Mouse (Mus musculus) erythroblast, embryonic 14.5 days (primary cell): ENCODE measurements around the gene Bcat1. TPM values are rescaled to one million over a fixed set of nuclear protein-coding genes. Genes with fewer than 3 reads are reported as not detected.

ENCODE experiments used
- H3K27me3 ChIP-seq: 2 replicates; pipeline ENCODE4 v1.6.1; 2012; ENCODE audit warnings: inconsistent platforms; ENCODE audit not compliant: control insufficient read depth
- H3K36me3 ChIP-seq: 2 replicates; pipeline ENCODE4 v1.6.1; 2012; ENCODE audit warnings: mild to moderate bottlenecking, inconsistent platforms; ENCODE audit not compliant: control insufficient read depth
- H3K4me1 ChIP-seq: 2 replicates; pipeline ENCODE4 v1.6.1; 2012; ENCODE audit warnings: inconsistent platforms; ENCODE audit not compliant: control insufficient read depth
- H3K4me3 ChIP-seq: replicated peaks from 2 replicates; pipeline ENCODE3; 2012; ENCODE audit warnings: moderate library complexity, mild to moderate bottlenecking, inconsistent platforms
- H3K9me3 ChIP-seq: 2 replicates; pipeline ENCODE4 v1.6.1; 2012; ENCODE audit warnings: low read length, inconsistent platforms, mixed read lengths; ENCODE audit not compliant: control insufficient read depth
- GATA1 ChIP-seq: IDR thresholded peaks from 2 replicates; pipeline ENCODE4 v1.6.1; 2012; ENCODE audit warnings: low read length, inconsistent platforms, mixed read lengths
- TAL1 ChIP-seq: IDR thresholded peaks from 3 replicates; pipeline ENCODE4 v1.6.1; 2012; ENCODE audit warnings: low read length, inconsistent platforms, mixed read lengths
- polyA plus RNA-seq: library from polyadenylated mRNA; stranded (reverse); fragments of >175 nt; gene quantifications from 2 replicates; pipeline ENCODE4 v1.2.3, GENCODE M21; 2012

Bcat1 gene
- polyA plus RNA-seq, 1 experiment, result not detected

DNA sequence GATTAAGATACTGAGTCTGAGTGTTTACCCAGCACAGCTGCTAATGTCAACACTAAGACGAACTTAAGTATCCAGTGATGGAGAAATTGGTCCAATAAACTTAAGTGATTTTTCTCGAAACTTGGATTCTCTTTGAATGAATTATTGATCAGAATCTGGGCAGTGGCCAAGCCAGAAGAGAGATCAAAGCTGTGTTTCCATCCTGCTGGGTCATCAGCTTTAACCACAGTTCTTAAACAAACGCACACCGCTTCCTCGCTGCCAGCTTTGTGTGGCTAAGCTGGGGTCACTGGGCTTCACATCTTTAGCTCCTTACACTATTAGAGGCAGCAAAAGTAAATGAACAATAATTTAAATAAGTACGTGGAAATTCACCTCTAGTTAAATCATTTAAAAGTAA lies 108.4 kb downstream of the Bcat1 start:
- H3K4me1 ChIP-seq, result no peaks in the 10 kb centered on the region
- no peak overlapping the region for H3K4me3 ChIP-seq
- H3K27me3 ChIP-seq, result no peaks in the 10 kb centered on the region
- TF ChIP-seq TAL1, result no peak
- no peak for TF ChIP-seq GATA1
- no peaks in the 10 kb centered on the region for H3K9me3 ChIP-seq
- H3K36me3 ChIP-seq, result no peaks in the 10 kb centered on the region

DNA sequence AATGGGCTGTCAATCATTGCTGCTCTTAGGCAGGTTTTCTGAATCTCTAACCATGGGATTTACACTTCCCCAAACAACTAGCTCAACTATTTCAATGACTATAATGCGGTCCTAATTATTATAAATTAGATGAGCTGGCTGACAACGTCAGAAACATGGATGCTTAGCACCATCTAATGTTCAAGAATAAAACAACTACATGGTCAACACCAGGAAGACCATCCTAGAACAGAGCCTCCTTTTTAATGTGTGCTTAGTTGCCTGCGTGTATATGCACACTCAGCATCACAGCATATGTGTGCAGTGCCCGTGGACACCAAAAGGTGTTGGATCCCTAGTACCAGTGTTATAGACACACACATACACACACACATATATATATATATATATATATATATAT lies 111.8 kb downstream of the Bcat1 start:
- Histone ChIP-seq H3K36me3 (no peaks in the 10 kb centered on the region), H3K4me3 (no peak overlapping the region), H3K4me1 (no peaks in the 10 kb centered on the region), H3K27me3 (no peaks in the 10 kb centered on the region), H3K9me3 (no peaks in the 10 kb centered on the region)
- TF ChIP-seq TAL1 (no peak), GATA1 (no peak)

DNA sequence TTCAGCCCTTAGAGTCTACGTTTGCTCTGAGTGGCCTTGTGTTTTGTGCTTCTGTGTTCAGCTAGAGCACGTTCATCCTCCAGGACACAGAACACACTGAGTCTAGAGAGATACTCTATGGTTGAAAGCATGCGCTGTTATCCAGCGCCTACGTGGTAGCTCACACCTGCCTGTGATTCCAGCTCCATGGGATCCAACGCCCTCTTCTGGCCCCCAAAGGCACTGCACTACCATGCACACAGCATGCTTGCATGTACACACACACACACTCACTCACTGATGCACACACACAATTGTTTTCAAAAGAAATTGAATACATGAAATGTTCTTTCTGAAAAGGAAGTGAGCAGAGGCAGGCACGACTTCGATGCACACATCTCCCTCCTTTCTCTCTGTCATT lies 112.8 kb downstream of the Bcat1 start:
- TF ChIP-seq GATA1 (no peak), TAL1 (no peak)
- no peaks in the 10 kb centered on the region; the same call in 1 of the 2 replicates for H3K9me3 ChIP-seq
- H3K27me3 ChIP-seq, result no peaks in the 10 kb centered on the region

DNA sequence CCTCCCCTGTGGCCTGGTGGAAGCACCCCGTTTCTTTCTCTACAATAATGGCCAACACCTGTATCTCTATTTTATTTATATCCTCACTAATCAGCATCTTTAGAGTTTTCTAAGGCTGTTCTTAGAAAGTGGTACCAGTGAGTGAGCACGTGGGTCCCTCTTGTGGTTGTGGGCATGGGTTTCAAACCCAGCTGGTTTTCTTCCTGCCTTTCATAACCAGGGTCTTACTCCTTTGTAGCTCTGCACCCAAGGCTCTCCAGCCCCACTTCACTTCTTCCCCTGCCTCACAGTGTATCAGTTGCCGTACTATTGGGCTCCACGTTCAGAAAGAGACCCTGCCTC lies 114.0 kb downstream of the Bcat1 start:
- Histone ChIP-seq H3K4me3 (no peak overlapping the region), H3K36me3 (no peaks in the 10 kb centered on the region), H3K27me3 (no peaks in the 10 kb centered on the region), H3K4me1 (no peaks in the 10 kb centered on the region), H3K9me3 (no peaks in the 10 kb centered on the region; the same call in 1 of the 2 replicates)
- TF ChIP-seq TAL1, result no peak
- TF ChIP-seq GATA1, result no peak

More for the DNA sequence above, 112.8 kb downstream of the Bcat1 start:
- H3K4me1 ChIP-seq, result no peaks in the 10 kb centered on the region
- no peak overlapping the region for H3K4me3 ChIP-seq
- no peaks in the 10 kb centered on the region for H3K36me3 ChIP-seq

DNA sequence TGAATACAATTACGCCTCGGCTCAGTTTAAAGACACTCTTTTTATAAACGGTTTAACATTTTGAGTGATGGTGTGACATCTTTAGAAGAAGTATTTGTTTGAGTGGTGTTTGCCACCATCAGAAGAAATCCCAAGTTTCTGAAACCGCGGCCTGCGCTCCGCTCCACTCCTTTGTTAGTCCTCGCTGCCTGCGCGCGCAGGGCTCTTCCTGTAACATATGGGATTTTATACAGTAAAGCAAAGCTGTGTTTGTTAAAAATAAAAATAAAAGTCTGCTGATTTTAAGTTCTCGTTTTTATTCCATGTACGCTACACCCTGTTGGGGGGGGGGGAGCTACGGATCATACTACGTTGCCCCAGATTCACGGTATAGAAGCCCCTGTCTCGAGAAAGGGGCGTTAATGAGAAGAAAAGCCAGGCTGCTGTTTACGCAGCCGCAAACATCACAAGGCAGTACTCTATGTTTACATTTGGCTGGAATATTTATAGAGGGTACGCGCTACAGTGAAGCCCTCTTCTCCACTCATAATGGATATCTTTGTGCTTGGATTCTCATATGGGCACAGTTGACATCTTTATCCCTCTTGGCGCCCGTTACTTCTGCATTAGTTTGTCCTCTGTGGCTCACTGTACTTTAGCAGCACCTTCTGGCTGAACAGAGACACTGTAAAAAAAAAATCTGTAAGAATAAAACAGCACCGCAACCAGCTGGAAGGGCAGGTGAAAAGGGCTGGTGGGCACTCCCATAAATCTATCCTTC lies 114.6 kb downstream of the Bcat1 start:
- Histone ChIP-seq H3K9me3 (no peaks in the 10 kb centered on the region; the same call in 1 of the 2 replicates), H3K36me3 (no peaks in the 10 kb centered on the region), H3K27me3 (no peaks in the 10 kb centered on the region), H3K4me3 (no peak overlapping the region), H3K4me1 (no peaks in the 10 kb centered on the region)
- TF ChIP-seq TAL1 (no peak), GATA1 (no peak)

DNA sequence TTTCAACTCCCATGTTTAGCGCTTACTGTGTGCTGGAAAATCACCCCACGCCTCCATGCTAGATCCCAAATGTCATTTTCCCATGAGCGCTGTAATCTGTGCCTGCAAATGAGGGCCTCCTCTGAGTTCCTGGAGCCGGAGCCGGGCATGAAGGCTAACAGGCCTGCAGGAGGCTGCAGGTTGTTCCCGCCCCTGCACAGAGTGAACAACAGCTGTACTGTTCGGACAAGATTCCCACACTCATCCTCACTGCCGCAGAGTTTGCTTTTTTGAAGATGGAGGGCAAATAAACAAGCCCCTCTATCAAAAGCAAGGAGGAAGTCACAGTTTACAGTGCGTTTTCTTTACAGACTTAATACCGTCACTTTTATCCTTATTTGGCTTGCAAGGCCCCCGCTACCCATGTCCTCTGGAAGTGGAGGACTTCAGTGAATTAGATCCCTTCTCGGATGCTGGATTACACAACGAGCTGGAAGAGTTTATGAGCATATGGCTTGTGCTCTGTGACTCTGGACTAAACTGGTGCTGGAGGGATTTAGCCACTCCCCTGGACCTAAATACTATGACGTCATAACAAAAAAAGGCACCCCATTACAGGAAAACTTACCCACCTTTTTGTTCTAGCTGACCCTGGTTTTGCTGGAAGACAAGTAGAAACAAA lies 120.0 kb downstream of the Bcat1 start:
- Histone ChIP-seq H3K4me3 (no peak overlapping the region), H3K27me3 (no peaks in the 10 kb centered on the region), H3K9me3 (no peaks in the 10 kb centered on the region; the same call in 1 of the 2 replicates), H3K4me1 (no peaks in the 10 kb centered on the region), H3K36me3 (no peaks in the 10 kb centered on the region)
- no peak for TF ChIP-seq GATA1
- no peak for TF ChIP-seq TAL1

DNA sequence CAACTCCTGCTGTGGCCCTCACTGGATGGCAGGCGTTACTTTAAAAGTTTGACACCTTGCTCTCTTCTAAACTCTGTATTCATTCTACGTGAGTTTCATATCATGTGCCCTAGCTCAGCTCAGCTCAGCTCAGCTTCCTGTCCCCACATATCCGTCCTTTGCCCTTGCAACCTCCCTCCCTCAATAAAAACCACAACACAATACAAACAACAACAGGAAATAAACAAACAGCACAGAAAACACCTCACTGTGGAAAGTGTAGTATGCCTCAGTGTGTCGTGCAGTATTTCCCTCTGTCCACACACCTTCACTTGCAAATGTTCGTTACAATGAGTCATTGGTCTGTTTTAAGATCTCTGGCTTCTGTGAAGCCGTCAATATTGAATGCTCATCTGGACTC lies 123.1 kb downstream of the Bcat1 start:
- Histone ChIP-seq H3K36me3 (no peaks in the 10 kb centered on the region), H3K4me3 (no peak overlapping the region), H3K9me3 (no peaks in the 10 kb centered on the region), H3K27me3 (no peaks in the 10 kb centered on the region), H3K4me1 (no peaks in the 10 kb centered on the region)
- TF ChIP-seq GATA1 (no peak), TAL1 (no peak)

DNA sequence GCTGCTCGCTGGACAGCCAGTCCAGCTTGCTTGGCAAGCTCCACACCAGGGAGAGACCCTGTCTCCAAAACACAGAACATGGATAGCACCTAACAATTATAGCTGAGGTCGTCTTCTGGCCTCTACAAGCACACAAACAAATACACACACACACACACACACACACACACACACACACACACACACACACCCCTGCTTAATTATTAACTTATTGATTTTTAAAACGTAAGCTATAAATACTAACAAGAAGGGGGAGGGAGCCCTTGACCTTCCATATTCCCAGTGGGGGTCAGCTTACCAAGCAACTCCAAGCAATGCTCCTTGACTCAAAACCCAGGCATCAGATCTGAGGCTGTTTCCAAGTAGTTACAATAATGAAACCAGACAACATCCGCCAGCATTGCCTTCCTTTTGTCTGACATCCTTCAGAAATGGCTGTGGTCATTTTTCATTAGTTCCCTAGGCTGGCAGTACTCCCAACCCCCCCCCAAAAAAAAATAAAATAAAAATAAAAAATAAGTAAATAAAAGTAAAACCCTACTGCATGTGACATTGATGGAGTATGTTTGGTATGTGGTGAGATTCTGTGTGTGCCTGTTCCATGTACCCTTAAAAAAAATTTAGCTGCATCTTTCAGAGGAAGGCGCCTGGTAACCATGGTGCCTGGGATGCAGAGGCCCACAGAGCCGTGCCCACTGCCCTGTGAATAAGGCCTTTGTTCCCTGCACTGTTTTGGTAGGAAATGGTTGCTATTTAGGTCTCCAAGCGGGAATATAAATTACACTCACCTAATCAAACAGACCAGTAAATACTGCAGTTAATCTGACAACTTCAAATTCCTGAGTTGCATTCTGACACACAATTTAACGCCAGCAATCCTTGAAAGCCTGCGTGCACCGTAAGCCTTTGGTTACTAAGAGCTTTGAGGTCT lies 131.3 kb downstream of the Bcat1 start:
- H3K9me3 ChIP-seq, result no peaks in the 10 kb centered on the region
- no peak overlapping the region for H3K4me3 ChIP-seq
- no peaks in the 10 kb centered on the region for H3K4me1 ChIP-seq
- H3K36me3 ChIP-seq, result no peaks in the 10 kb centered on the region
- TF ChIP-seq TAL1, result no peak
- no peaks in the 10 kb centered on the region for H3K27me3 ChIP-seq

Other genes with a start within 250 kb of the Bcat1 start
- 0.96 and 1.6 TPM in 2 replicates for gene Lrmp, start 39.5 kb upstream of the Bcat1 start, polyA plus RNA-seq
- gene Casc1, start 134.8 kb upstream of the Bcat1 start, polyA plus RNA-seq, result 0.03 TPM in 1 of 2 replicates, not detected in the other
- 0.12 and 0.20 TPM in 2 replicates for gene Etfrf1, start 134.9 kb upstream of the Bcat1 start, polyA plus RNA-seq
- gene Kras, start 174.1 kb upstream of the Bcat1 start, polyA plus RNA-seq, result 2.6 and 2.9 TPM in 2 replicates